Mouse (Mus musculus): ENCODE data around the gene Tet3.

DNA sequence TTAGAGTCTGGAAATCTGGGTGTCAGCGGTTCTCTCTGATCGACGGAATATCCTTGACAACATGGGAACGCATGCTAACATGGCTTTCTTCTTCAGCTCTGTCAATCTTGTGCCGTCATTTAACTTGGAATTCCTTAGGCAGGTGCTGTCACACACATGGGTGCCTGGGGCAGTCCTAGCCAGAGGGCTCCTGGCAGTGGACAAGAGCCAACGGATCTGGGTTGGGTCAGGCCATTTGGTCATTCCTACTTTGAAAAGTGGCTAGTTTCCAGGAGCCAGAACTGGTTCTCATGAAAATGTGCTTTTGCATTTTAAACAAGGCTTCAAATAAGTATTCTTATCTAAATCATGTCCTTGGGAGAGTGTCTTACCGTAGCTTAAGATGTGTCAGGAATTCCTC is 12.9 kb upstream of the Tet3 start:
- TF ChIP-seq CTCF (IDR thresholded peaks at IDR 0.05) (no peak), EP300 (IDR thresholded peaks at IDR 0.05) (no peak)
